Mouse (Mus musculus) sigmoid colon, adult 10 weeks (tissue): Measurements from ENCODE around the gene Gm47841. TPM values are rescaled to one million over a fixed set of nuclear protein-coding genes. Genes with fewer than 3 reads are reported as not detected.

Source experiments
- polyA plus RNA-seq: library from polyadenylated mRNA; stranded (reverse); fragments of 350-450 nt; fragmentation: Illumina TruSeq; extraction: RNeasy Lipid Tissue Mini Kit (QIAGEN cat#74804); gene quantifications from one replicate; pipeline ENCODE4 v1.2.3, GENCODE M21; 2014; ENCODE audit warnings: low read depth, low replicate concordance

The Gm47841 gene
- polyA plus RNA-seq: not detected

GRCm38 (mm10) chr15:101047194-101047555 lies at the start of gene Gm47841:
Gene Gm47841, minus strand, starts transcription at chr15:101047397.

GRCm38 (mm10) chr15:101077813-101078730 lies 30.9 kb upstream of the Gm47841 start, which contains the start of gene Fignl2:
Gene Fignl2, minus strand, starts transcription at chr15:101078567.

Other genes with a start within 250 kb of the Gm47841 start
- 0.13 TPM for gene Scn8a, start 177.5 kb downstream of the Gm47841 start, polyA plus RNA-seq
- 0.47 TPM for gene Fignl2, start 31.2 kb upstream of the Gm47841 start, polyA plus RNA-seq
- gene Ankrd33, start 68.4 kb upstream of the Gm47841 start, polyA plus RNA-seq: not detected
- gene Acvrl1, start 81.1 kb upstream of the Gm47841 start, polyA plus RNA-seq: 1.5 TPM
- 38.2 TPM for gene Acvr1b, start 126.7 kb upstream of the Gm47841 start, polyA plus RNA-seq
- not detected for gene Grasp, start 176.8 kb upstream of the Gm47841 start, polyA plus RNA-seq
- 5.3 TPM for gene Nr4a1, start 206.9 kb upstream of the Gm47841 start, polyA plus RNA-seq
- not detected for gene Atg101, start 236.9 kb upstream of the Gm47841 start, polyA plus RNA-seq
- not detected for gene 6030408B16Rik, start 245.8 kb upstream of the Gm47841 start, polyA plus RNA-seq